Mouse (Mus musculus) thymus, postnatal 4 days (tissue): ENCODE measurements at regions not wholly inside any gene's neighbourhood (a gene's known extent, or its start where the extent isn't known, plus 50 kb on each side); places are given as distances from the start of the nearest gene placed in this dataset.
A peak's percentile ranks its signal among the peaks of the same experiment; 100 is the strongest.
"Not testable (repeated sequence)": the region's sequence is repeated elsewhere in the genome, so short reads cannot be mapped to it uniquely, and the experiment has no call there.

Source experiments
- DNase-seq: peaks from one replicate; pipeline ENCODE4 v3.0.0; 2021

- DNase-seq = peak; percentile 66
Measured at GRCm38 (mm10) chr13:44635221-44636007, 93.9 kb upstream of the Jarid2 start.

GRCm38 (mm10) chr13:44636008-44636335, 93.3 kb upstream of the Jarid2 start:
- no peak for DNase-seq

GRCm38 (mm10) chr13:44642361-44642760, 86.9 kb upstream of the Jarid2 start:
- DNase-seq = no peak

GRCm38 (mm10) chr13:44650052-44650451, 79.2 kb upstream of the Jarid2 start:
- DNase-seq = no peak

GRCm38 (mm10) chr13:44651259-44652238, 77.7 kb upstream of the Jarid2 start:
- no peak for DNase-seq

GRCm38 (mm10) chr13:44657905-44658414, 71.3 kb upstream of the Jarid2 start:
- DNase-seq = no peak

- no peak for DNase-seq
Measured at GRCm38 (mm10) chr13:44659861-44660260, 69.4 kb upstream of the Jarid2 start.

- no peak for DNase-seq
Measured at GRCm38 (mm10) chr13:44663062-44663461, 66.2 kb upstream of the Jarid2 start.

- DNase-seq = no peak
Measured at GRCm38 (mm10) chr13:44663730-44664129, 65.5 kb upstream of the Jarid2 start.

GRCm38 (mm10) chr13:44669761-44670160, 59.5 kb upstream of the Jarid2 start:
- DNase-seq = no peak

- peak; percentile 10 for DNase-seq
Measured at GRCm38 (mm10) chr13:44673337-44673966, 55.8 kb upstream of the Jarid2 start.

GRCm38 (mm10) chr13:44673967-44674357, 55.3 kb upstream of the Jarid2 start:
- peak; percentile 24 for DNase-seq

GRCm38 (mm10) chr13:44674926-44675650, 54.2 kb upstream of the Jarid2 start:
- DNase-seq = no peak

- no peak for DNase-seq
Measured at GRCm38 (mm10) chr13:44676041-44676440, 53.2 kb upstream of the Jarid2 start.

- DNase-seq = no peak
Measured at GRCm38 (mm10) chr13:44678121-44678520, 51.2 kb upstream of the Jarid2 start.

GRCm38 (mm10) chr13:44679457-44679856, 49.8 kb upstream of the Jarid2 start:
- DNase-seq = not testable (repeated sequence)
